7 mouse cellular contexts compared by ENCODE assay signal in the genomic region with DNA sequence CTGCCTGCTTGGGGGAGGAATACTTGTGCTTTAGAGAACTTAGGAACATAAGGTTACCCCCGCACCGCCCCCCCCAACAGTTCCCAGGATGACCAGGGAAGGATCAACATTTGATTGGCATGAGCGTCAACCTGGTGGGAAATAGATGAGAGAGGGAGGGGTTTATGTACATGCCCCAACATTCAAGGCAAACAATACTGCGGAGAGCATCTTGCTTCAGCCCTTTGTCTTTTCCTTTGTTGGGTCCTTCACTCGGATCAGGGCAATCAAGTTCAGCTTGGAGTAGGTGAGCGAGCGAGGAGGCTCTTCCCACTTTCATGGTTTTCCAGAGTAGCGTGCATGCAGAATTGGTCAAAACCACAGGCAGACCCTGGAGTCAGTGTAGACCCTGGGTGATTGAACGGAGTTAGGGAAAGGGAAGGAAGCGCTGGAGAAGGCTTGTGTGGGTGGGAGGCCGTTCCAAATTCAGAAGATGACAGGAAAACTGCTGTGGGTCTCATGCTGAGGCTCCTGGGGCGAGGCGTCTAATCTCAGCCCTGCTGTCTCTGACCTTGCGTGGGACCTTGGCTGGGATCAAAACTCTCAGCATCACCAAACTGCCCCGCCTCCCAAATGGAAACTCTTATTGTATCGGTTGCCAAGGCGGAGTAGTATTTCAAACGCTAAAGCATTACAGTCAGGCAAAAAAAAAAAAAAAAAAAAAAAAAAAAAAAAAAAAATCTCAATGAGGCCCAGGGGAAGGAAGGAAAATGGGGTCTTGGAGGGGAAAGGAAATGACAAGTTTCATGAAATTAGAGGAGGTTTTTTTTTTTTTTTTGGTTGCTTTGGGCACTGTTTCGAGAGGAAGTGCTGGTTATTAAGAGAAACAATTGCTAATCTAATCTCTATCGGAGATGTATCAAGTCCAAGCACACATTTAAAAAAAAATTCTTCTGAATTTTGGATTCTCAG.
A peak's percentile ranks its signal among the peaks of the same experiment; 100 is the strongest.
DNase-seq lines count a peak whose midpoint lies in the region; ATAC-seq lines count a peak whose summit lies in the region.

No protein-coding gene starts in this region.

- H3K36me3 ChIP-seq in embryonic facial prominence, embryonic 10.5 days (replicated peaks) = no peaks in the 10 kb centered on the region
- no peaks in the 10 kb centered on the region for H3K36me3 ChIP-seq in heart, embryonic 14.5 days (ENCODE audit: control insufficient read depth, insufficient read depth, low read length)
- no peaks in the 10 kb centered on the region for H3K36me3 ChIP-seq in midbrain, embryonic 12.5 days

- H3K4me2 ChIP-seq in heart, embryonic 14.5 days (ENCODE audit: low read length) = peak overlapping the region; percentile 59
- peak overlapping the region; percentile 42 for H3K4me2 ChIP-seq in midbrain, embryonic 12.5 days (replicated peaks)

- H3K4me1 ChIP-seq in embryonic facial prominence, embryonic 10.5 days = peaks cover 40% of the 10 kb centered on the region
- peaks cover 13 to 16% of the 10 kb centered on the region in 2 experiments for H3K4me1 ChIP-seq in heart, embryonic 14.5 days (ENCODE audit: control insufficient read depth in 2 of 2, insufficient read depth in 2 of 2, low read length in 2 of 2)
- H3K4me1 ChIP-seq in midbrain, embryonic 12.5 days = peaks cover 12% of the 10 kb centered on the region

- peak overlapping the region; percentile 40 for H3K4me3 ChIP-seq in embryonic facial prominence, embryonic 10.5 days
- peak overlapping the region; percentile 22 to 24 for H3K4me3 ChIP-seq in heart, embryonic 14.5 days (ENCODE audit: control insufficient read depth in 1 of 2, insufficient read depth in 1 of 2, low read depth in 1 of 2, low read length in 2 of 2)
- H3K4me3 ChIP-seq in midbrain, embryonic 12.5 days = 0 out of 2 replicates have a peak overlapping the region, but pooled peaks have one; percentile 21

- H3K27ac ChIP-seq in embryonic facial prominence, embryonic 10.5 days (replicated peaks) = peak overlapping the region; percentile 44
- no peak overlapping the region for H3K27ac ChIP-seq in heart, embryonic 14.5 days (replicated peaks in 1 of 2; ENCODE audit: control insufficient read depth in 1 of 2, insufficient read depth in 1 of 2, low read depth in 2 of 2, low read length in 2 of 2)
- no peak overlapping the region for H3K27ac ChIP-seq in midbrain, embryonic 12.5 days (replicated peaks)

- H3K27me3 ChIP-seq in embryonic facial prominence, embryonic 10.5 days (replicated peaks; ENCODE audit: low read depth, poor library complexity, severe bottlenecking) = peaks cover 30% of the 10 kb centered on the region
- H3K27me3 ChIP-seq in heart, embryonic 14.5 days (ENCODE audit: control insufficient read depth, insufficient read depth, low read length) = no peaks in the 10 kb centered on the region
- H3K27me3 ChIP-seq in midbrain, embryonic 12.5 days = peaks cover 10% of the 10 kb centered on the region; the same call in 1 of the 2 replicates

- H3K9me3 ChIP-seq in embryonic facial prominence, embryonic 10.5 days = no peaks in the 10 kb centered on the region
- no peaks in the 10 kb centered on the region for H3K9me3 ChIP-seq in heart, embryonic 14.5 days (ENCODE audit: control insufficient read depth, low read length)
- no peaks in the 10 kb centered on the region for H3K9me3 ChIP-seq in midbrain, embryonic 12.5 days

- 26% methylated on average over 20 of the region's 20 CpGs for WGBS in embryonic facial prominence, embryonic 10.5 days
- 25% methylated on average over 20 of the region's 20 CpGs for WGBS in heart, embryonic 14.5 days
- WGBS in midbrain, embryonic 12.5 days = 35% methylated on average over 20 of the region's 20 CpGs

- peak; percentile 40; the same call in 1 of the 2 replicates for ATAC-seq in heart, embryonic 14.5 days (ENCODE audit: insufficient number of reproducible peaks, insufficient read depth, low FRiP score, low read depth)
- ATAC-seq in midbrain, embryonic 12.5 days (ENCODE audit: low FRiP score, low read depth) = no peak

- peak overlapping the region; percentile 55; the same call in 1 of the 2 replicates for H3K9ac ChIP-seq in heart, embryonic 14.5 days (ENCODE audit: low read length)
- H3K9ac ChIP-seq in midbrain, embryonic 12.5 days (replicated peaks) = no peak overlapping the region

- peak; percentile 22 to 31 for DNase-seq in adrenal gland, adult 18-20 months (ENCODE audit: low spot score in 2 of 2)
- peak; percentile 39 for DNase-seq in embryonic facial prominence, embryonic 10.5 days (ENCODE audit: low spot score)
- DNase-seq in kidney, postnatal 4 days = peak; percentile 64 to 74
- peak; percentile 18 for DNase-seq in thymus, postnatal 25 days
- no peak for DNase-seq in cerebellum, adult 11-12 months
